Mouse (Mus musculus) splenic B cell, adult 2 months (primary cell): ENCODE results near the gene Cnp.
"Not testable (repeated sequence)": the region's sequence is repeated elsewhere in the genome, so short reads cannot be mapped to it uniquely, and the experiment has no call there.

Experiments
- DNase-seq: peaks from one replicate; pipeline ENCODE4 v3.0.0-alpha.2; 2011; ENCODE audit warnings: low read depth, low spot score
- H3K27me3 ChIP-seq: 2 replicates; pipeline ENCODE4 v1.6.1; 2012; ENCODE audit warnings: mild to moderate bottlenecking, low read length, moderate library complexity, mixed read lengths; ENCODE audit not compliant: control insufficient read depth, poor library complexity, insufficient read depth, severe bottlenecking
- H3K36me3 ChIP-seq: 2 replicates; pipeline ENCODE4 v1.6.1; 2012; ENCODE audit warnings: mild to moderate bottlenecking, low read length, moderate library complexity, mixed read lengths; ENCODE audit not compliant: control insufficient read depth, poor library complexity, insufficient read depth, severe bottlenecking

Cnp gene

GRCm38 (mm10) chr11:100613241-100613640, 38.5 kb downstream of the Cnp start:
- DNase-seq: peak; percentile 36

DNA sequence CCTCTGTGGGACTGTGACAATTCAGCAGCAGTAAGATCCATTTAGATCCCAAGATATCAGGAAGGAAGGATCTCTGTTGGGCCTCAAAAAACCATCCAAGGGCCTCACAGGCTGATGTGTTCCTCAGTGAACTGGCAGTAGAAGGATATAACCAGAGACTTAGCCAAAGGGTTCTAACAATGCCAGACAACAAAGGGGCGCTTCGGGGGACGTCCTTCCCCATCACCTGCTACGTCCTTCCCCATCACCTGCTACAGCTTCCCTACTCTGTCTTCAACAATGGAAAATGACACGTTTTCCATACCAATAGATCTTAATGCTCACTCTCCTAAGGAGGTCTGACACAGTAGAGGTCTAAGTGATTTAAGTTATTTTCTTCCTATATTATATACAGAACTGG, 41.6 kb downstream of the Cnp start:
- no peak for DNase-seq
- Histone ChIP-seq H3K27me3 (no peaks in the 10 kb centered on the region), H3K36me3 (peaks cover 3% of the 10 kb centered on the region; the same call in 1 of the 2 replicates)

More at GRCm38 (mm10) chr11:100613241-100613640, 38.5 kb downstream of the Cnp start:
- Histone ChIP-seq H3K27me3 (no peaks in the 10 kb centered on the region), H3K36me3 (peaks cover 5% of the 10 kb centered on the region)

DNA sequence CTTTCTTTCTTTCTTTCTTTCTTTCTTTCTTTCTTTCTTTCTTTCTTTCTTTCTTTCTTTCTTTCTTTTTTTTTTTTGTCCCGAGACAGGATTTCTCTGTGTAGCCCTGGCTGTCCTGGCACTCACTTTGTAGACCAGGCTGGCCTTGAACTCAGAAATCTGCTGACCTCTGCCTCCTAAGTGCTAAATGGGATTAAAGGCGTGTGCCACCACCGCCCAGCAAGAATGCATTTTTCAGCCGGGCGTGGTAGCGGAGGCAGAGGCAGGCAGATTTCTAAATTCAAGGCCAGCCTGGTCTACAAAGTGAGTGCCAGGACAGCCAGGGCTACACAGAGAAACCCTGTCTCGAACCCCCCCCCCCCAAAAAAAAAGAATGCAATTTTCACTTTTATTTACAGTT, 42.1 kb downstream of the Cnp start:
- not testable (repeated sequence) for DNase-seq, H3K27me3 ChIP-seq, H3K36me3 ChIP-seq

DNA sequence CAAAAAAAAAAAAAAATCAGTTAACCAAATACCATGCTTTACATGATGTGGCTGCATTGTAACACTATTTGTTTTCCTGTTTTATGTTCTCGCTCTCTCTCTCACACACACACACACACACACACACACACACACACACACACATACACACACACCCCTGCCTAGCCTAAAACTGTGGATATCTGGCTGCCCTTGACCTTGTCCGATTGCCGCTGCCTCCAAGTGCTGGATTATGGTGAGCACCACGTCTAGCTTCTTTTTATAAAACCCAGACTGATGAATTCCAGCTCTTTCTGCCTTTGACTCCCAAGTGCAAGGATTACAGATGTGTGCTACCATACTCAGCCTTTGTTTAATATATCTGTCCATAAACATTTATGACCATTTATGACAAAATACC, 42.8 kb downstream of the Cnp start:
- H3K27me3 ChIP-seq: no peaks in the 10 kb centered on the region
- H3K36me3 ChIP-seq: no peaks in the 10 kb centered on the region; the same call in 1 of the 2 replicates
- no peak for DNase-seq

- DNase-seq: peak; percentile 77
- no peaks in the 10 kb centered on the region; the same call in 1 of the 2 replicates for H3K36me3 ChIP-seq
These were observed 44.2 kb downstream of the Cnp start, which contains the start of gene Nkiras2 for GRCm38 (mm10) chr11:100618761-100619484. Gene Nkiras2 (plus strand): TSS chr11:100619244.

DNA sequence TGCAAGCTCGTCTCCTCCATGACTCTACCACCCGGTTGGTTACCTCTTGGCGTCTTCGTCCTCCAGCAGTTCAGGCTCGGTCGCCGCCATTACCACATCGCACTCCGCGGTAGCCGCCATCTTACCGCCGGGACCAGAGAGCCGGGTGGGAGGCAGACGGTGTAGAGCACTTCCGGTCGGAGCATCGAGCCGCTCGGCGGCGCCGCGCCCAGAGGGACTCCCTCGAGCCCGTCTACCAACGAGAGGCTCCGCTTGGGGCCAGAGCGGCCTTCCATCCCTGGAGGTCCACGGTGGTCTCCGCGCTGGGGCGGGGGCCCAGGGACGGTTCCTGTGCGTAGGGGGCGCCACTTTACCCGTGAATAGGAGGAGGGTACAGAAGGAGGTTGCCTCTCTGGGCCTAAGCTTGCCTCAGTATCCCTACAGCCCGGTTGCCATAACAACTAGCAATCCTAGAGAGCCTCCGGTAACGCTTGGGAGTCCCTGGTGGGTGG, 44.8 kb downstream of the Cnp start:
- Histone ChIP-seq H3K27me3 (no peaks in the 10 kb centered on the region), H3K36me3 (no peaks in the 10 kb centered on the region; the same call in 1 of the 2 replicates)
- peak; percentile 94 for DNase-seq

More at GRCm38 (mm10) chr11:100618761-100619484, 44.2 kb downstream of the Cnp start, which contains the start of gene Nkiras2:
- no peaks in the 10 kb centered on the region for H3K27me3 ChIP-seq

DNA sequence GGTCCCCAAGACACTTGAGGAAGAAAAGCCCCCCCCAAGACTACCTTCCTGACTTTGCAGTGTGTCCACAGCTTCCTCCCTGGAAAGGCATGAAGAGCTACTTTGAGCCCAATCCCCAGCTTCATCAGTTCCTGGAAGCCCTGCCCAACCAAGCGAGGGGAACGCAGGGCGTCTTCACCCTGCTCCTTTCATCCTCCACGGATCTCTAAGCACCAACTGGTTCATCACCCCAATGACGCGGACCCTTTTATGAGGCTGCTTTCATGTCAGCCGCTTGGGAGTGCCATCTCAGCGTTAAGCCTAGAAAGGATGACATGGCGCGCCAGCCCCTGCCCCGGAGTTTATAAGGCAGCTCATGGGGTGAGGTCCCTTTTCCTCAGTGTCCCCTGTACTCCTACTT, 45.3 kb downstream of the Cnp start, which contains the start of gene Dnajc7:
Dnajc7 (minus strand) TSS at position 187 of the 400 bp plus-strand sequence.
- peak; percentile 53 for DNase-seq
- peaks cover 2% of the 10 kb centered on the region; the same call in 1 of the 2 replicates for H3K36me3 ChIP-seq
- H3K27me3 ChIP-seq: no peaks in the 10 kb centered on the region

GRCm38 (mm10) chr11:100622714-100623113, 48.0 kb downstream of the Cnp start:
- no peaks in the 10 kb centered on the region for H3K27me3 ChIP-seq
- H3K36me3 ChIP-seq: peaks cover 2% of the 10 kb centered on the region; the same call in 1 of the 2 replicates

GRCm38 (mm10) chr11:100623867-100624266, 49.2 kb downstream of the Cnp start:
- peak; percentile 25 for DNase-seq
- H3K36me3 ChIP-seq: peaks cover 2% of the 10 kb centered on the region; the same call in 1 of the 2 replicates

More at GRCm38 (mm10) chr11:100622714-100623113, 48.0 kb downstream of the Cnp start:
- DNase-seq: peak; percentile 95

DNA sequence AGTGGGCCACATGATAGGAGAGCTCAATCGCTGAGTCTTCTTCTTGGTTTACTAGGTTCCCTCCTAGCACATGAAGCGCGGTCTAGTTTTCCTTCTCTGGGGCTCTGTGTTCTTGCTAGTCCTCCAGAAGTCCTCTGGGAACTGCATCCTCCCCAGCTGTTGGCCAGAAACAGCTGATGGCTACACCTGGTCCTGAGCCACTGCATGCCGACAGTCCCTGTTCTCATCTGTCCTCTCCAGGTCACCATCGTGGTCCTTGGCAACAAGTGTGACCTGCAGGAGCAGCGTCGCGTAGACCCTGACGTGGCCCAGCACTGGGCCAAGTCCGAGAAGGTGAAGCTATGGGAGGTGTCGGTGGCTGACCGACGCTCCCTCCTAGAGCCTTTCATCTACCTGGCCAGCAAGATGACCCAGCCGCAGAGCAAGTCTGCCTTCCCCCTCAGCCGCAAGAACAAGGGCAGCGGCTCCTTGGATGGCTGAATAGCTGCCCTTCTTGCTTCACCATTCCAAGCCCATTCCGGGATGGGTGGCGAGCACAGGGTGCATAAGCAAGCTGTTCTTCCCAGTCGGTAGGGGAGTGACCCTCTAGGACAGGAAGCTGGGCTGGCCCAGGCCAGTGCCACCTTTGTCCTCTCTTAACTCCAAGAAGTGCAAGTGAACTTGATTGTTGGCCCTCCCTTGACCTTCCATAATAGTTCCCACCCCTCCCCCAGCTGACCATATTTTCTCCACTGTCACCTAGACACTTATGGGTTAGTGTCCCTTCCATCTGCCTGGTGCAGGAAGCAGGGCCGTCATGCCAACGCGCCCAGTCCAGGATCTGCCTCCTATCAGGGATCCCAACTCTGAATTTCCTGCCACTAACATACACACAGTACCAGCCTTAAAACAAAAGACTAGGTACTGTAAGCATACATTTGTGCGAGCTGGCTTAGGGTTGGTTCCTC, 51.3 kb downstream of the Cnp start:
- no peak for DNase-seq
- H3K36me3 ChIP-seq: peaks cover 2% of the 10 kb centered on the region; the same call in 1 of the 2 replicates

More at GRCm38 (mm10) chr11:100623867-100624266, 49.2 kb downstream of the Cnp start:
- H3K27me3 ChIP-seq: no peaks in the 10 kb centered on the region

DNA sequence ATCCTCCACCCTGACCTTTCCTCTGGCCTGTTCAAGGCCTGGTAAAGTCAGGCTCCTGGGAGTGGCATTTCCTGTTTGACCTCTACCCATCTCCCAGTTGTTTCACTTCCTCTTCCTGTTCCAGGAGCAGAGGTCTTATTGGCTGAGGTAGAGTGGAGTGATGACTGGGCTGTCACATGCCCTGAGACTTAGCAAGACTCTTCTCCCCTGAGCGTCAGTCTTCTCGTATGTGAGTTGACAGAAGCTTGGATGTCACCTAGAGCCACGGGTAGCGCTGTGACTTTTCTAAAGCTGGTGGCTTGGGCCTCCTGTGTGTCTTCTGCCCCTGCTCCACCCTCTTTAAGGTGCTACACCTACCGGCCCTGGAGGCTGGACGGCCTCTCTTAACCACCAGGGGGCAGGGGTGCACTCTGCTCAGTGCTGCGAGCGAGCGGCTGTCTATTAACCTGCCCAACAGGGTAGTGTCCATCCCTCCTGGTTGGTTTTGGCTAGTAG, 52.0 kb downstream of the Cnp start:
- peaks cover 2% of the 10 kb centered on the region; the same call in 1 of the 2 replicates for H3K36me3 ChIP-seq
- H3K27me3 ChIP-seq: no peaks in the 10 kb centered on the region
- DNase-seq: peak; percentile 90

More for the DNA sequence above, 51.3 kb downstream of the Cnp start:
- no peaks in the 10 kb centered on the region for H3K27me3 ChIP-seq

DNA sequence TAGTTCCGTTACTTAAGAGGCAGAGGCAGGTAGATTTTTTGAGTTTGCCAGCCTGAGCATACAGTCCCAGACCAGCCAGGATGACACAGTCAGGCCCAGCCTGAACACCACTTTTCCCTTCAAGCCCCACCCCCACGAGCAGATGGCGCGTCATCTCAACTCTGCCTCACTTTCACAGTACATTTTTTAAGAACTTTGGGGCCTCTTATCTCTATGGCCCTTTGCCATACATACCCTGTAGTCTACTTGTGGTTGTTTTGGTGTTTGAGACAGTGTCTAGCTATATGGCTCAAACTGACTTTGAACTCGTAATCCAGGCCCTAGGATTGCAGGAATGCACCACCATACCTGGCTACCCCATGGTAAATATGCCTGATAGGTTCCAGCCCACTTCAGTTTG, 53.4 kb downstream of the Cnp start:
- no peaks in the 10 kb centered on the region for H3K27me3 ChIP-seq
- H3K36me3 ChIP-seq: peaks cover 2% of the 10 kb centered on the region; the same call in 1 of the 2 replicates
- no peak for DNase-seq

GRCm38 (mm10) chr11:100628862-100629352, 54.2 kb downstream of the Cnp start:
- Histone ChIP-seq H3K27me3 (no peaks in the 10 kb centered on the region), H3K36me3 (peaks cover 2% of the 10 kb centered on the region; the same call in 1 of the 2 replicates)
- DNase-seq: no peak

GRCm38 (mm10) chr11:100634530-100634929, 59.8 kb downstream of the Cnp start:
- no peak for DNase-seq
- no peaks in the 10 kb centered on the region for H3K36me3 ChIP-seq
- H3K27me3 ChIP-seq: no peaks in the 10 kb centered on the region
